Mouse (Mus musculus) liver, postnatal 0 days (tissue): ENCODE measurements around the gene Ankrd50. TPM values are rescaled to one million over a fixed set of nuclear protein-coding genes. Genes with fewer than 3 reads are reported as not detected.

ENCODE experiments used
- ATAC-seq: fragments of 200-750 bp; cut with Nextera tagmentation; 2 replicates; pipeline ENCODE4 v1.8.0; 2017; ENCODE audit warnings: mild to moderate bottlenecking, moderate library complexity
- DNase-seq: peaks from one replicate; pipeline ENCODE4 v3.0.0-alpha.2; 2016
- H3K27ac ChIP-seq: fragments of 300-500 bp; sonication (generic); 2 replicates; pipeline ENCODE4 v1.5.1; 2014; ENCODE audit warnings: antibody characterized with exemption, moderate library complexity, mild to moderate bottlenecking, low read depth
- H3K27me3 ChIP-seq: fragments of 300-500 bp; sonication (generic); 2 replicates; pipeline ENCODE4 v1.6.1; 2014; ENCODE audit warnings: low read length, control low read depth, mixed read lengths; ENCODE audit not compliant: insufficient read depth
- H3K36me3 ChIP-seq: fragments of 300-500 bp; sonication (generic); replicated peaks from 2 replicates; pipeline ENCODE4 v1.6.1; 2014; ENCODE audit warnings: mild to moderate bottlenecking, control low read depth, low read length, moderate library complexity, mixed read lengths; ENCODE audit not compliant: insufficient read depth
- H3K4me1 ChIP-seq: fragments of 300-500 bp; sonication (generic); 2 replicates; pipeline ENCODE4 v1.6.1; 2014; ENCODE audit warnings: antibody characterized with exemption, mild to moderate bottlenecking, control low read depth; ENCODE audit not compliant: insufficient read depth
- H3K4me2 ChIP-seq: fragments of 300-500 bp; sonication (generic); 2 replicates; pipeline ENCODE4 v1.6.1; 2014; ENCODE audit warnings: low read depth, mild to moderate bottlenecking, low read length, moderate library complexity, mixed read lengths
- H3K4me3 ChIP-seq: fragments of 300-500 bp; sonication (generic); 2 replicates; pipeline ENCODE4 v1.5.1; 2014; ENCODE audit warnings: low read depth, low read length
- H3K9ac ChIP-seq: fragments of 300-500 bp; sonication (generic); replicated peaks from 2 replicates; pipeline ENCODE4 v1.6.1; 2014; ENCODE audit warnings: mild to moderate bottlenecking, moderate library complexity
- H3K9me3 ChIP-seq: fragments of 300-500 bp; sonication (generic); 2 replicates; pipeline ENCODE4 v1.6.1; 2016; ENCODE audit warnings: mild to moderate bottlenecking, control low read depth, low read length, mixed read lengths
- CTCF ChIP-seq: sonication (generic); IDR thresholded peaks from 2 replicates; pipeline ENCODE4 v1.5.1; 2016; ENCODE audit warnings: antibody characterized with exemption, low read depth
- EP300 ChIP-seq: IDR thresholded peaks from 2 replicates; pipeline ENCODE4 v1.6.1; 2016; ENCODE audit warnings: antibody characterized with exemption, low read depth, mild to moderate bottlenecking
- WGBS: fragments of 180-500 bp; shearing (Covaris S2); extraction: QIAGEN DNeasy Blood & Tissue Kit; methylation state at CpG from one replicate; pipeline ENCODE4 v1.1.7; 2014; ENCODE audit not compliant: insufficient replicate concordance; 5-methylcytosine and 5-hydroxymethylcytosine counted together
- polyA plus RNA-seq: library from polyadenylated mRNA; unstranded; fragments of >200 nt; fragmentation: Nextera tagmentation; extraction: Ambion mirVana; gene quantifications from 2 replicates; pipeline ENCODE4 v1.2.1, GENCODE M21; 2015

Gene Ankrd50
- 2.1 and 2.2 TPM in 2 replicates for polyA plus RNA-seq

DNA sequence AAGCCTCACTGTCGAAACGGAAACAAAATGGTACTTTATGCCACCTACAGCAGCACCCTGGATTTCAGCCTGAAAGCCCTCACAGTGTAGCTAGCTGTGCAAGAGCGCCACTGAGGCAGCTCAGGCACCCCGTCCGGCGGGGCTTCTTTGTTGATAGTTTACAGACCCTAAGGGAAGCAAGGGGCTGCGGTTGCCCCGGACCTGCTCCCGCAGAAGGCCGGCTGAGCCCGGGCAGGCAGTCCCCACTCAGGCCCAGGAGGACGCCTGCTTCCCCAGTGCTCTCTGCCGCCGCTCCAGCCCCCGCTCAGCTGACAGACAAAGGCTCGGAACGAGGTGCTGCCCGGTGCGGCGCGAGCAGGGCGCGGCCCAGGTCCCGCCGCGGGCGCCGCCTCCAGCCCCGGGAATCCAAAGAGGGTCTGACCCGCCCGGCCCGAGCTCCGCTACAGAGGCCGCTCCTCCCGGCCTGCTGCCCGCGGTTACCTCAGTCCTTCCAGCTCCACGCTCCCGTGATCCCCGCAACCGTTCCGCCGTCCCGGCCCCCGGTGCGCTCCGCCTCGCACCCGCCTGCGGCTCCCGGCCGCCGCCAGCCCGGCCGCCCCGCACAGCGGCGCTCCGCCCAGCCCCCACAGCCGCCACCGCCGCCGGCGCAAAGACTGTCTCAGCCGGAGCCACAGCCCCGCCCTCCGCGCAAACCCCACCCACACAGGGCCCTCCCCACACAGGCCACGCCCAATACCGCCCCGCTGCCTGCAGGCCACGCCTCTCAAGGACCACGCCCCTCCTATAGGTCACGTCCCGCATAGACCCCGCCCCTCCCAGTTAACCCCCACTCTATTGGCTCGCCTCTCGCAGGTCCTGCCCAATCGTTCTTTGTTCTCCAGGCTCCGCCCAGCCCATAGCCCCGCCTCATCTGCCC, at the start of gene Ankrd50:
Gene Ankrd50, minus strand, starts transcription at position 654 of the 916 bp plus-strand sequence.
- ATAC-seq (peak; percentile 96), DNase-seq (peak; percentile 99)
- Histone ChIP-seq H3K27me3 (no peaks in the 10 kb centered on the region), H3K4me3 (peak within 1 kb of the TSS; percentile 81), H3K9ac (peak within 1 kb of the TSS; percentile 86), H3K4me2 (peak within 1 kb of the TSS; percentile 93), H3K36me3 (peaks cover 3% of the 10 kb centered on the region; the same call in 1 of the 2 replicates), H3K4me1 (0 out of 2 replicates have a peak, but pooled peaks cover 5% of the 10 kb centered on the region), H3K27ac (peak within 1 kb of the TSS; percentile 88), H3K9me3 (no peaks in the 10 kb centered on the region)
- TF ChIP-seq EP300, result no peak
- 0 out of 2 replicates have a peak, but pooled peaks have one; percentile 3 for TF ChIP-seq CTCF
- WGBS, result under 1% methylated on average over 67 of the region's 81 CpGs

DNA sequence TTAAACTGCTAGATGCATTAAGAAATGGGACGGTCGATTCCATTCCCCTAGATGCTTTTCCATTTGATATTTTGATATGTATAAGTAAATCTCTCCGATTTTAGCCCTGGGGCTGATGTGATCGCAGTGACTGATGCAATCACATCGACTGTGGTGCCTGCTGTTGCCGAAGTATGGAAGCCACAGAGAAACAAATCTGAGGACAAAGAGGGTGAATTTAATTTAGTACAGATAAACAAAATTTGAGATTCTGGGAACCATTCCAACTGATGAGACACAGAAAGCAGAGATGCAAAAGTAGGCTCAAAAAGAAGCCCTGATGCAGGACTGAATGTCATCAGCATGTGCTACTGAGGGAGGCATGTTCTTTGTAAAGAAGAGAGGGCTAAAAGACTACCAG, 49.6 kb upstream of the Ankrd50 start:
- 72% methylated on average over 6 of the region's 6 CpGs for WGBS
- no peak overlapping the region for H3K4me3 ChIP-seq
- ATAC-seq (no peak), DNase-seq (no peak)
- H3K4me1 ChIP-seq, result no peaks in the 10 kb centered on the region
- no peak overlapping the region for H3K9ac ChIP-seq
- no peaks in the 10 kb centered on the region for H3K9me3 ChIP-seq
- H3K4me2 ChIP-seq, result no peak overlapping the region
- no peaks in the 10 kb centered on the region for H3K27me3 ChIP-seq
- H3K27ac ChIP-seq, result no peak overlapping the region
- no peaks in the 10 kb centered on the region for H3K36me3 ChIP-seq
- TF ChIP-seq CTCF (no peak), EP300 (no peak)

DNA sequence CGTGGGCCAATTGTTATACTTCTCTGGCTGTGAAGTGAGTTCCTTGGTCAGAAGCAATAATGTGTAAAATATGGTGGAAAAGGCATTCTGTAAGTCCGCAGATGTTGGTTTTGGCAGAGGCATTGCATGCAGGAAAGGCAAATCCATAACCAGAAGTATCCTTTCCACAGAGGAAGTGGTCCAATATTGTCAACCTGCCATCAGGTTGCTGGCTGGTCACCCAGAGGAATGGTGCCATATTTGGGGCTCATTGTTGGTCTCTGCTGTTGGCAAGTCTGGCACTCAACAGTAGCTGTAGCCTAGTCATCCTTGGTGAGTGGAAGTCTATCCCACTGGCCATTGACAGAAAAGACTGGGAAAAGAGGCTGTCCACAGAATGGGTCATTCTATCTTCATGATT, 35.8 kb upstream of the Ankrd50 start:
- H3K36me3 ChIP-seq, result no peaks in the 10 kb centered on the region
- no peak overlapping the region for H3K4me3 ChIP-seq
- H3K4me2 ChIP-seq, result no peak overlapping the region
- H3K9ac ChIP-seq, result no peak overlapping the region
- ATAC-seq (no peak), DNase-seq (no peak)
- H3K4me1 ChIP-seq, result no peaks in the 10 kb centered on the region
- no peak overlapping the region for H3K27ac ChIP-seq
- TF ChIP-seq CTCF (no peak), EP300 (no peak)
- no peaks in the 10 kb centered on the region for H3K27me3 ChIP-seq
- 69% methylated on average over 2 of the region's 2 CpGs for WGBS
- H3K9me3 ChIP-seq, result no peaks in the 10 kb centered on the region

GRCm38 (mm10) chr3:38519971-38520370, 35.3 kb upstream of the Ankrd50 start:
- no peak overlapping the region for H3K4me3 ChIP-seq
- no peaks in the 10 kb centered on the region for H3K36me3 ChIP-seq
- no peak overlapping the region for H3K27ac ChIP-seq
- no peaks in the 10 kb centered on the region for H3K27me3 ChIP-seq
- H3K9me3 ChIP-seq, result no peaks in the 10 kb centered on the region
- WGBS, result 79% methylated on average over 3 of the region's 3 CpGs
- DNase-seq, result no peak
- no peak for ATAC-seq
- no peak for TF ChIP-seq CTCF
- TF ChIP-seq EP300, result no peak
- H3K9ac ChIP-seq, result no peak overlapping the region
- H3K4me2 ChIP-seq, result no peak overlapping the region
- H3K4me1 ChIP-seq, result no peaks in the 10 kb centered on the region

DNA sequence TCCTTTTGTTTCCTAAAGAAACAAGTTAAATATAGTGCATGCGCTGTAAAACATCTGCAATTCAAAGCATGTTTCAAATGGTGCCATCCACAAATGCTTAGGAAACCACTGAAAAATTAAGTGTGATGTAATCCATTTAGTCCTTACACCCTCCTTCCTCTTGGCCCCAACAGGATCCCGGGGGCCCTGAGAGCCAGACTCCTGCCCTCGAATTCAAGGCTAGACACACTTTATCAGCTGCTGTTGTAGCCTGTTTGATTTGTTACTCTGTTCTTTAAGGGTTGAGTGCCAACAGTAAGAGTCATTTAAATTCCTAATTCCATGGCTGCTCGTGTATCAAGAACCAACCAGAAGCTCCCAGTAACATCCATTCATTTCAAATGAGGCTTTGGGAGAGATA, 19.0 kb upstream of the Ankrd50 start:
- H3K9me3 ChIP-seq, result no peaks in the 10 kb centered on the region
- DNase-seq, result no peak
- H3K4me2 ChIP-seq, result no peak overlapping the region
- no peak overlapping the region for H3K27ac ChIP-seq
- 60% methylated on average over 4 of the region's 4 CpGs for WGBS
- TF ChIP-seq EP300, result no peak
- TF ChIP-seq CTCF, result no peak
- H3K9ac ChIP-seq, result no peak overlapping the region
- H3K4me3 ChIP-seq, result no peak overlapping the region
- no peaks in the 10 kb centered on the region for H3K27me3 ChIP-seq
- ATAC-seq, result no peak
- no peaks in the 10 kb centered on the region for H3K36me3 ChIP-seq
- H3K4me1 ChIP-seq, result no peaks in the 10 kb centered on the region

DNA sequence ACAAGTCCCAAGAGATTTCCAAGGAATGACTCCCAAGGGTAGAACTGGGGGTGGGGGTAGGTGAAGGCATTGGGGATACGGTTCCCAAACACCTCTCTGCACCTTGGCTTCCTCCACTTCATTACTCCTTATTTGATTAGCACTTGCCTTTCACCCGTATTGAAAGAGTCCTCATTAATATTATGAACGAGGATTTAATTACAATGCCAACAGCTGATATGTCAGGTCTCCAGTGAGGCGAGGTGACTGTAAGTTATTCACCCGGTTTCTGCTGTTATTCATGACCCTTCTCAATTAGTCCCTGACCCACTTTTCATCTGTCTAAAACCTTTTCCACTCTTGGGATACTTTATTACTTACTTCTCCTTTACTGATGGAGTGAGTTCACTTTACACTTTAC, 17.5 kb upstream of the Ankrd50 start:
- H3K4me3 ChIP-seq, result no peak overlapping the region
- H3K27ac ChIP-seq, result no peak overlapping the region
- H3K27me3 ChIP-seq, result no peaks in the 10 kb centered on the region
- ATAC-seq (no peak), DNase-seq (no peak)
- no peaks in the 10 kb centered on the region for H3K36me3 ChIP-seq
- TF ChIP-seq CTCF (no peak), EP300 (no peak)
- WGBS, result 73% methylated on average over 5 of the region's 5 CpGs
- H3K9me3 ChIP-seq, result no peaks in the 10 kb centered on the region
- H3K9ac ChIP-seq, result no peak overlapping the region
- no peak overlapping the region for H3K4me2 ChIP-seq
- no peaks in the 10 kb centered on the region for H3K4me1 ChIP-seq
